Mouse (Mus musculus): ENCODE results near the gene Ogfod3.

GRCm38 (mm10) chr11:121134600-121134999 lies 69.9 kb downstream of the Ogfod3 start:
- TF ChIP-seq POLR2A (IDR thresholded peaks at IDR 0.05; ENCODE audit: control insufficient read depth, extremely low read depth, insufficient read depth, low read length, poor library complexity) (no peak), CTCF (IDR thresholded peaks at IDR 0.05; ENCODE audit: borderline replicate concordance, control insufficient read depth, extremely low read depth, insufficient read depth, low read length, poor library complexity) (no peak)
